Mouse (Mus musculus) megakaryocyte, embryonic 14.5 days (primary cell): ENCODE data around the gene Lyve1.

Experiments
- FLI1 ChIP-seq: IDR thresholded peaks from 2 replicates; pipeline ENCODE4 v1.6.1; 2012; ENCODE audit warnings: low read length, inconsistent platforms, mixed read lengths
- GATA1 ChIP-seq: IDR thresholded peaks from 3 replicates; pipeline ENCODE4 v1.6.1; 2012; ENCODE audit warnings: mixed read lengths, low read length, inconsistent platforms, borderline replicate concordance

GRCm38 (mm10) chr7:110868807-110869206 is 5.8 kb upstream of the Lyve1 start:
- TF ChIP-seq FLI1: no peak
- TF ChIP-seq GATA1: no peak
